Mouse (Mus musculus): Measurements from ENCODE around the gene Lgr5. TPM values are rescaled to one million over a fixed set of nuclear protein-coding genes. Genes with fewer than 3 reads are reported as not detected.

Gene Lgr5
- total RNA-seq, 2 experiments from 2014 or later = 1.8 TPM

GRCm38 (mm10) chr10:115414056-115414455, 173.5 kb downstream of the Lgr5 start:
- no peak for DNase-seq

GRCm38 (mm10) chr10:115413496-115413895, 174.1 kb downstream of the Lgr5 start:
- DNase-seq = no peak

- peak; percentile 28 to 42 for DNase-seq
Observed at GRCm38 (mm10) chr10:115406393-115406792, 181.2 kb downstream of the Lgr5 start.

Other genes with a start within 250 kb of the Lgr5 start
- gene Tmem19, start 225.3 kb downstream of the Lgr5 start, total RNA-seq (2021) = 10 to 100 TPM; 39.7 to 41.7 TPM
- 10 to 100 TPM; 17.6 to 18.2 TPM for gene Thap2, start 203.3 kb downstream of the Lgr5 start, total RNA-seq (2021)
- 10 to 100 TPM; 52.3 to 60.6 TPM for gene Zfc3h1, start 202.8 kb downstream of the Lgr5 start, total RNA-seq (2021)
- under 1 TPM; 0.47 to 0.66 TPM for gene A930009A15Rik, start 17.8 kb downstream of the Lgr5 start, total RNA-seq (2021)
- gene Tspan8, start 229.1 kb upstream of the Lgr5 start, total RNA-seq (2021) = under 1 TPM in 1 of 2 experiments, not detected in 1; 0.37 TPM

Data from layer of hippocampus, postnatal 36 days (tissue).